Mouse (Mus musculus): ENCODE measurements around the gene Vsig1. TPM values are rescaled to one million over a fixed set of nuclear protein-coding genes. Genes with fewer than 3 reads are reported as not detected.

Vsig1 gene
- not detected in 2 replicates for polyA plus RNA-seq (2012; ENCODE audit: low replicate concordance)

GRCm38 (mm10) chrX:140907360-140907759 lies at the start of gene Vsig1:
TSS of gene Vsig1 (plus strand) at chrX:140907608.

DNA sequence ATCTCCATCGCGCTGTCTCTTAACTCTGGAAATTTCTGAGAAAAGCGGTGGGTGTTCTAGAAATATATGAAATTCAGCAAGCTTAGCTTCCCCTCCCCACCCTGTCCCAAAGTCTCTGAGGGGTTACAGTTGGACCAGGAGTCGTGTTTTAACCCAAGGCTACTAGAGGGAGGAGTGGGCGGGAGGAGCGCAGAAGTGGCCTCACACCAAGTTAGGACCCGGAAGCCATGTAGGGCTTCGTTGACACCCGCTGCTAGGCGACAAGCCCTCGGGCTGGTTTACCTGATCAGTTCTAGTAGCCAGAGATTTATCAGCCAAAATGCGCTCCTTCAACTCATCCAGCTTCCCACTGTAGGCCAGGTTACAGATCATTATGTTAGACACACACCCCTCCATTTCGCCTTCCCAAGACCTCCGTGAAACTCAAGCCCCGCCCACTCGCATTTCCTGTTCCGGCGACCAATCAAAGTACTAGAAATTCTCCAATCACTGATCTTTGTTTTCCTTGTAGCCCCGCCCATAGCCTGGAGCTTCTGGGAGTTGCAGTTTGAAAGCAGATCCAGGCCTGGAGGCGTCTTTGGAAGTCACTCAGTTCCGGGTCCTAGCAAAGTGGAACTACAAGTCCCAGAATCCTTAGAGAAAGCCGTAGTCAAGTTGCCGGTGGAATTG lies 49.0 kb downstream of the Vsig1 start, which contains the start of the genes Psmd10 and Atg4a:
Gene Psmd10, minus strand, starts transcription at position 457 of the 669 bp plus-strand sequence.
Gene Atg4a, plus strand, starts transcription at position 636 of the 669 bp plus-strand sequence.

Other genes with a start within 250 kb of the Vsig1 start
- 0.04 TPM in 2 replicates for gene Mid2, start 243.0 kb upstream of the Vsig1 start, polyA plus RNA-seq (2012; ENCODE audit: low replicate concordance)
- not detected in 2 replicates for gene Tex13b, start 94.2 kb upstream of the Vsig1 start, polyA plus RNA-seq (2012; ENCODE audit: low replicate concordance)
- gene Psmd10, start 49.1 kb downstream of the Vsig1 start, polyA plus RNA-seq (2012; ENCODE audit: low replicate concordance), result 0.92 and 1.6 TPM in 2 replicates
- gene Atg4a, start 49.3 kb downstream of the Vsig1 start, polyA plus RNA-seq (2012; ENCODE audit: low replicate concordance), result 0.42 and 2.1 TPM in 2 replicates